Mouse (Mus musculus) kidney, postnatal 14 days (tissue): ENCODE results near the gene Gpr26.

ENCODE experiments used
- DNase-seq: peaks from one replicate; pipeline ENCODE4 v3.0.0; 2022; ENCODE audit warnings: mixed read lengths

The Gpr26 gene

GRCm38 (mm10) chr7:132026671-132027070 lies 60.4 kb downstream of the Gpr26 start:
- no peak for DNase-seq

- no peak for DNase-seq
Observed at GRCm38 (mm10) chr7:132031940-132032531, 65.8 kb downstream of the Gpr26 start.
